Mouse (Mus musculus): ENCODE results near the gene Ube2e2. TPM values are rescaled to one million over a fixed set of nuclear protein-coding genes. Genes with fewer than 3 reads are reported as not detected.

The Ube2e2 gene
- total and polyA plus RNA-seq, 2 experiments from 2014 or later, result 38.5 to 44.5 TPM

GRCm38 (mm10) chr14:18754001-18754400 lies 140.1 kb downstream of the Ube2e2 start:
- no peak for DNase-seq (ENCODE audit: low spot score)
- Histone ChIP-seq H3K27ac (ENCODE audit: low read depth) (no peak overlapping the region), H3K36me3 (replicated peaks; ENCODE audit: control insufficient read depth, insufficient read depth, low read length) (no peaks in the 10 kb centered on the region), H3K9me3 (replicated peaks; ENCODE audit: control insufficient read depth, low read length) (no peaks in the 10 kb centered on the region), H3K4me1 (ENCODE audit: control insufficient read depth, insufficient read depth) (no peaks in the 10 kb centered on the region; the same call in 1 of the 2 replicates), H3K9ac (replicated peaks; ENCODE audit: low read depth, low read length) (no peak overlapping the region), H3K4me3 (ENCODE audit: low read depth, low read length) (no peak overlapping the region), H3K4me2 (ENCODE audit: low read depth, low read length) (no peak overlapping the region), H3K27me3 (ENCODE audit: control insufficient read depth, insufficient read depth, low read length) (no peaks in the 10 kb centered on the region)
- ATAC-seq (ENCODE audit: insufficient read depth, low read depth), result no peak
- WGBS, result 56% methylated on average over 2 of the region's 2 CpGs
- TF ChIP-seq EP300 (IDR thresholded peaks at IDR 0.05; ENCODE audit: low read depth) (no peak), CTCF (IDR thresholded peaks at IDR 0.05; ENCODE audit: low read depth) (no peak)

- Histone ChIP-seq H3K4me2 (ENCODE audit: low read depth, low read length) (0 out of 2 replicates have a peak overlapping the region, but pooled peaks have one; percentile 25), H3K27me3 (ENCODE audit: control insufficient read depth, insufficient read depth, low read length) (no peaks in the 10 kb centered on the region), H3K4me1 (ENCODE audit: control insufficient read depth, insufficient read depth) (0 out of 2 replicates have a peak, but pooled peaks cover 5% of the 10 kb centered on the region), H3K27ac (ENCODE audit: low read depth) (no peak overlapping the region), H3K36me3 (replicated peaks; ENCODE audit: control insufficient read depth, insufficient read depth, low read length) (no peaks in the 10 kb centered on the region), H3K9ac (replicated peaks; ENCODE audit: low read depth, low read length) (no peak overlapping the region), H3K9me3 (replicated peaks; ENCODE audit: control insufficient read depth, low read length) (no peaks in the 10 kb centered on the region), H3K4me3 (ENCODE audit: low read depth, low read length) (no peak overlapping the region)
- 63% methylated on average over 4 of the region's 4 CpGs for WGBS
- TF ChIP-seq CTCF (IDR thresholded peaks at IDR 0.05; ENCODE audit: low read depth) (no peak), EP300 (IDR thresholded peaks at IDR 0.05; ENCODE audit: low read depth) (no peak)
- ATAC-seq (ENCODE audit: insufficient read depth, low read depth) (no peak), DNase-seq (ENCODE audit: low spot score) (no peak)
These were observed 162.9 kb downstream of the Ube2e2 start for GRCm38 (mm10) chr14:18731154-18731553.

GRCm38 (mm10) chr14:18720601-18721591 lies 173.2 kb downstream of the Ube2e2 start:
- Histone ChIP-seq H3K27ac (ENCODE audit: low read depth) (no peak overlapping the region), H3K4me3 (ENCODE audit: low read depth, low read length) (no peak overlapping the region), H3K4me1 (ENCODE audit: control insufficient read depth, insufficient read depth) (no peaks in the 10 kb centered on the region), H3K9ac (replicated peaks; ENCODE audit: low read depth, low read length) (no peak overlapping the region), H3K4me2 (ENCODE audit: low read depth, low read length) (no peak overlapping the region), H3K36me3 (replicated peaks; ENCODE audit: control insufficient read depth, insufficient read depth, low read length) (no peaks in the 10 kb centered on the region), H3K27me3 (ENCODE audit: control insufficient read depth, insufficient read depth, low read length) (no peaks in the 10 kb centered on the region), H3K9me3 (replicated peaks; ENCODE audit: control insufficient read depth, low read length) (no peaks in the 10 kb centered on the region)
- DNase-seq (ENCODE audit: low spot score), result no peak
- no peak for ATAC-seq (ENCODE audit: insufficient read depth, low read depth)
- 84% methylated on average over 2 of the region's 2 CpGs for WGBS
- no peak for TF ChIP-seq EP300 (IDR thresholded peaks at IDR 0.05; ENCODE audit: low read depth)

GRCm38 (mm10) chr14:18716970-18717369 lies 177.1 kb downstream of the Ube2e2 start:
- ATAC-seq (ENCODE audit: insufficient read depth, low read depth) (no peak), DNase-seq (ENCODE audit: low spot score) (no peak)
- TF ChIP-seq EP300 (IDR thresholded peaks at IDR 0.05; ENCODE audit: low read depth) (no peak), CTCF (IDR thresholded peaks at IDR 0.05; ENCODE audit: low read depth) (no peak)

GRCm38 (mm10) chr14:18715529-18715928 lies 178.5 kb downstream of the Ube2e2 start:
- H3K9me3 ChIP-seq (replicated peaks; ENCODE audit: control insufficient read depth, low read length), result peaks cover 7% of the 10 kb centered on the region; the same call in 1 of the 2 replicates
- no peaks in the 10 kb centered on the region for H3K27me3 ChIP-seq (ENCODE audit: control insufficient read depth, insufficient read depth, low read length)
- no peaks in the 10 kb centered on the region for H3K36me3 ChIP-seq (replicated peaks; ENCODE audit: control insufficient read depth, insufficient read depth, low read length)
- DNase-seq (ENCODE audit: low spot score), result no peak
- H3K9ac ChIP-seq (replicated peaks; ENCODE audit: low read depth, low read length), result no peak overlapping the region
- ATAC-seq (ENCODE audit: insufficient read depth, low read depth), result no peak
- no peak overlapping the region for H3K4me3 ChIP-seq (ENCODE audit: low read depth, low read length)
- 64% methylated on average over 1 of the region's 1 CpGs for WGBS
- TF ChIP-seq CTCF (IDR thresholded peaks at IDR 0.05; ENCODE audit: low read depth), result no peak
- H3K27ac ChIP-seq (ENCODE audit: low read depth), result no peak overlapping the region
- H3K4me2 ChIP-seq (ENCODE audit: low read depth, low read length), result no peak overlapping the region
- no peaks in the 10 kb centered on the region for H3K4me1 ChIP-seq (ENCODE audit: control insufficient read depth, insufficient read depth)

More at GRCm38 (mm10) chr14:18716970-18717369, 177.1 kb downstream of the Ube2e2 start:
- Histone ChIP-seq H3K4me2 (ENCODE audit: low read depth, low read length) (no peak overlapping the region), H3K27ac (ENCODE audit: low read depth) (no peak overlapping the region), H3K9me3 (replicated peaks; ENCODE audit: control insufficient read depth, low read length) (no peaks in the 10 kb centered on the region), H3K4me1 (ENCODE audit: control insufficient read depth, insufficient read depth) (no peaks in the 10 kb centered on the region), H3K9ac (replicated peaks; ENCODE audit: low read depth, low read length) (no peak overlapping the region), H3K27me3 (ENCODE audit: control insufficient read depth, insufficient read depth, low read length) (no peaks in the 10 kb centered on the region), H3K4me3 (ENCODE audit: low read depth, low read length) (no peak overlapping the region), H3K36me3 (replicated peaks; ENCODE audit: control insufficient read depth, insufficient read depth, low read length) (no peaks in the 10 kb centered on the region)
- WGBS, result 38% methylated on average over 1 of the region's 1 CpGs
